Mouse (Mus musculus) limb, embryonic 12.5 days (tissue): ENCODE measurements at regions not wholly inside any gene's neighbourhood (a gene's known extent, or its start where the extent isn't known, plus 50 kb on each side); places are given as distances from the start of the nearest gene placed in this dataset.

ENCODE experiments used
- ATAC-seq: fragments of 200-750 bp; cut with Nextera tagmentation; 2 replicates; pipeline ENCODE4 v1.8.0; 2017; ENCODE audit warnings: low read depth, moderate TSS enrichment; ENCODE audit not compliant: insufficient number of reproducible peaks, insufficient read depth, low FRiP score, low TSS enrichment
- H3K27ac ChIP-seq: fragments of 300-500 bp; sonication (generic); 2 replicates; pipeline ENCODE4 v1.5.1; 2016; ENCODE audit warnings: mild to moderate bottlenecking, moderate library complexity
- H3K27me3 ChIP-seq: fragments of 300-500 bp; sonication (generic); 2 replicates; pipeline ENCODE4 v1.6.1; 2016; ENCODE audit warnings: mild to moderate bottlenecking, moderate library complexity
- H3K36me3 ChIP-seq: fragments of 300-500 bp; sonication (generic); 2 replicates; pipeline ENCODE4 v1.6.1; 2016; ENCODE audit warnings: mild to moderate bottlenecking, moderate library complexity
- H3K4me1 ChIP-seq: fragments of 300-500 bp; sonication (generic); replicated peaks from 2 replicates; pipeline ENCODE4 v1.6.1; 2016
- H3K4me2 ChIP-seq: fragments of 300-500 bp; sonication (generic); 2 replicates; pipeline ENCODE4 v1.6.1; 2016; ENCODE audit warnings: mild to moderate bottlenecking, moderate library complexity
- H3K4me3 ChIP-seq: fragments of 300-500 bp; sonication (generic); replicated peaks from 2 replicates; pipeline ENCODE4 v1.5.1; 2016; ENCODE audit warnings: mild to moderate bottlenecking
- H3K9ac ChIP-seq: fragments of 300-500 bp; sonication (generic); replicated peaks from 2 replicates; pipeline ENCODE4 v1.6.1; 2016; ENCODE audit warnings: mild to moderate bottlenecking, moderate library complexity
- H3K9me3 ChIP-seq: fragments of 300-500 bp; sonication (generic); 2 replicates; pipeline ENCODE4 v1.6.1; 2016; ENCODE audit warnings: mild to moderate bottlenecking, moderate library complexity
- WGBS: fragments of 180-500 bp; shearing (Covaris S2); methylation state at CpG from one replicate; pipeline ENCODE4 v1.1.7; 2016; 5-methylcytosine and 5-hydroxymethylcytosine counted together

DNA sequence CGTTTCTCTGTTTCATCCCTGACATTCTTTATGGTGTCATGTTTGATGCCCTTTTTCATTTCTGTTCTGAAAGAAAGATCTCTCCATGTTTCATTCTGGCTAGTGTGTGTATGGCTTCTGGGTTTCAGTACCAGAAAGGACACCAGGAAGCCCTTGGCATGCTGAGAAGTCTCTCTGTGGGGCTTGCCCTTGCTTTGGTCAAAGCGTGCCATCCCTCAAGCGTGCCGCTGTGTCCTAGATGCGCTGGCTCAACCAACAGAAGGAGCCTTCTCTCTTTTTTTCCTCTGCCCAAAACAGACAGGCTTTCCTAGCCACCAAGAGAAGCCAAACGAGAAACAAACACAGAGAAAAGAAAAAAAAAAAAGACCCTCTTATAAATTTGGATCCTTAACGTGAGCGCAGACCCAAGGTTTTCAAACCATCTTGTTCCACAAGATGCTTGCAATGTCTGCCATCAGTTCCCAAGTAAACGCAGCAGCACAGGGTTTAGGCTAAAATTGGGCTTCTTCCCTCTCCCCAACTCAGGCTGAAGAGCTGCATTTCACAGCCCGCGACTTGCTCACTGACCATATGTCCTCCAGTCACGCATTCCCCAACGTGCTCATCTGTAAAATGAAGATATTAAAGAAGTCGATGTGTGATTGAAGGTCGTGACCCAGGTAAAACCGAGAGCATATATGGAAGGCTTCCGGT is 97.3 kb upstream of the Foxn2 start:
- no peak overlapping the region for H3K4me3 ChIP-seq
- H3K36me3 ChIP-seq: no peaks in the 10 kb centered on the region
- ATAC-seq: no peak
- no peaks in the 10 kb centered on the region for H3K4me1 ChIP-seq
- no peaks in the 10 kb centered on the region for H3K9me3 ChIP-seq
- no peak overlapping the region for H3K27ac ChIP-seq
- no peak overlapping the region for H3K9ac ChIP-seq
- no peaks in the 10 kb centered on the region for H3K27me3 ChIP-seq
- 85% methylated on average over 17 of the region's 17 CpGs for WGBS
- H3K4me2 ChIP-seq: no peak overlapping the region

DNA sequence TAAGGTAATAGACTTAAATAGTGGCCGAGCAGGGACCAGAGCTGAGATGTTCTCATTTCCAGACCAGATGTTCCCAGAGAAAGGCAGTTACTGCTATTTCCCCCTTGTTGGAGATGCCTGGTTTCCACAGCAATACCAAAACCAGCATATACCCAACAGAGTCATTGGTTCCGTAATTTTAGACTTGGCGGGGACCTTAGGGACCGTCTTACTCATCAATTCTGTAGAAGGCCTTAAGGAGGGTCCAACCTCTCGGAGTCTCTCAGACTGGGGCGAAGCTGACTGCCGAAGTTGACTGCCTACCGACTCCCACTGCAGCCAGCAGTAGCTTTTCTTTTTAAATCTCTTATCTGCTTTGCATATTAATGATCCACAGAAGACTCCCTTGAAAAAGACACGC is 95.1 kb upstream of the Foxn2 start:
- H3K4me1 ChIP-seq: no peaks in the 10 kb centered on the region
- H3K9me3 ChIP-seq: no peaks in the 10 kb centered on the region
- H3K36me3 ChIP-seq: no peaks in the 10 kb centered on the region
- ATAC-seq: no peak
- no peak overlapping the region for H3K4me2 ChIP-seq
- no peak overlapping the region for H3K4me3 ChIP-seq
- no peak overlapping the region for H3K27ac ChIP-seq
- WGBS: 90% methylated on average over 9 of the region's 9 CpGs
- no peaks in the 10 kb centered on the region for H3K27me3 ChIP-seq
- no peak overlapping the region for H3K9ac ChIP-seq

DNA sequence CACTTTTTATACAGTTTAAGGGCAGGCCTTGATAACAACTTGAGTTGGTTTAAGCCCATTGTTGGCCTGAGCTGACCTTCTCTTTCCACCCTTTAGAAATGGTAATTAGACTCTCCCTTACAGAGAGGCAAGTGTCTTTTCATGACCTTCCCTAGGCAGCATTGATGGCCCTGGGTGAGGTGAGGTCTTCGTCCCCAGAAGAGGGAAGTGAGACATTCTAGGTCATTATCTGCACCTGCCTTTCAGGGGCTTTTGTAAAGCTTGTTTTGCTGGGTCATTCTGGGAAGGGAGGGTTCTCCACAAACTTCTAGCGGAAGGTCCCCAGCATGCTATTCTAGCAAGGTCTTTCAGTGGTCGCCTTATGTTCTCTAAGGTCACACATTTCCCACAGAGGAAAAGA is 93.6 kb upstream of the Foxn2 start:
- H3K4me2 ChIP-seq: no peak overlapping the region
- H3K4me1 ChIP-seq: no peaks in the 10 kb centered on the region
- no peaks in the 10 kb centered on the region for H3K27me3 ChIP-seq
- no peak for ATAC-seq
- H3K4me3 ChIP-seq: no peak overlapping the region
- WGBS: 70% methylated on average over 3 of the region's 3 CpGs
- no peak overlapping the region for H3K9ac ChIP-seq
- H3K27ac ChIP-seq: no peak overlapping the region
- H3K9me3 ChIP-seq: no peaks in the 10 kb centered on the region
- H3K36me3 ChIP-seq: no peaks in the 10 kb centered on the region

DNA sequence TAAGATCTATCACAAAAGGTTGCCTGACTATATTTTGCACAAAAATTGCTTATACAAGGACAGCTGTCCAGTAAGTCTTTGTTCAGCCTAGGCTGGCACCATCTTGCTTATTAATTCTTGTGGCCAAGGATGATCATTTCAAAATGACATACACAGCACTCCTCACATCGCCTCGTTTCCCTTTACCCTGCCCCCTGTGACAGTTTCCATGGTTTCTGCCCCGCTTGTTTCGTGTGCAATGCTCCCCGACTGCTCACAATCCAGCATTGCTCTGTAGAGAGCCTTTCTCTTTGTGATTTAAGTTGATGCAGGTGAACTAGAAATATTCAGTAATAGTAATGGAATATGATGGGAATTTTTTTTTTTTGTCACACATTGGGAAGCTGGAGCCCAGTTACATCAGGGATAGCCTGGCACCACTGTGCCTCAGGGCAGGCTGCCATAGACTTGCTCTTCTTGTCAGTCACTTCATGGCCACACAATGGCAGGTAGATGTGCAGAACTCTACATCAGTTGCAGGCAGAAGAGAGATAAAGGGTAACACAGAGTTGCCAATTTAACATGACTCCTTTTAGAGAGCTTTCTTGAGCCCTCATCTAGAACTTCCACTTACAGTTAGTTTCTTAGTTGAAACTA is 90.6 kb upstream of the Foxn2 start:
- no peak overlapping the region for H3K4me3 ChIP-seq
- H3K9ac ChIP-seq: no peak overlapping the region
- no peaks in the 10 kb centered on the region for H3K4me1 ChIP-seq
- no peaks in the 10 kb centered on the region for H3K36me3 ChIP-seq
- H3K27ac ChIP-seq: no peak overlapping the region
- ATAC-seq: no peak
- no peak overlapping the region for H3K4me2 ChIP-seq
- 91% methylated on average over 5 of the region's 5 CpGs for WGBS
- H3K27me3 ChIP-seq: no peaks in the 10 kb centered on the region
- H3K9me3 ChIP-seq: no peaks in the 10 kb centered on the region

DNA sequence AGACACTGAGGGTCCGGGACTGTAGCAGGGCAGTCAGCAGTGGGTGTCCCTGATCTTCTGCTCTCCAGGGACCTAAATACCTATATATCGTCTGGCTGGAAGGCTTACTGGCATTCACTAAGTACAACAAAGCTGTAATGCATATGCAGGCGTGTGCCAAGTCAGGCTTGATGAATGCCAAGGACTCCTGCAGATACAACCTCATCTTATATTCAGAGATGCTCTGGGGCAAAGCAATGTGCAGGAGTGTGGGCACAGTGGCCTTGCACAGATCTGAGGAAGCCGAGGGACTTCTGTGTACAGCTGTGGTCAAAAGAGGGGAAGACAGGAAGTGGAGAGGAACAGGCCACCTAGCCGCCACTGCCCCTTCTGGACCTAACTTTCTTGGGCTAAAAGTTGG is 89.5 kb upstream of the Foxn2 start:
- H3K4me3 ChIP-seq: no peak overlapping the region
- no peaks in the 10 kb centered on the region for H3K4me1 ChIP-seq
- H3K4me2 ChIP-seq: no peak overlapping the region
- ATAC-seq: no peak
- 86% methylated on average over 5 of the region's 5 CpGs for WGBS
- no peak overlapping the region for H3K27ac ChIP-seq
- no peak overlapping the region for H3K9ac ChIP-seq
- no peaks in the 10 kb centered on the region for H3K9me3 ChIP-seq
- no peaks in the 10 kb centered on the region for H3K36me3 ChIP-seq
- H3K27me3 ChIP-seq: no peaks in the 10 kb centered on the region

DNA sequence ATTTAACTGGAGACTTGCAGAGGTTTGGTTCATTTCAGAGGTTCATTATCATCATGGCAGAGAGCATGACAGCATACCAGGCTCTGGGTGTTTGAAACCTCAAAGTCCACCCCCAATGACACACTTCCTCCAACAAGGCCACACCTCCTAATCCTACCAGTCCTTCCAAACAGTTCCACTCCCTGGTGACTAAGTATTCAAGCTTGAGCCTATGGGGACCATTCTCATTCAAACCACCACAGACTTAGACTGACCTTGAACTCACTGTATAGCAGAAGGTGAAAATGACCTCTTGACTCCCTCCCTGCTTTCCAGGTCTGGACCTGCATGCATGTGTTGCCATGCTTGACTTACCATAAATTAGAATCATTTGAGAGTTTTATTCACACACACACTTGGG is 87.6 kb upstream of the Foxn2 start:
- Histone ChIP-seq H3K4me1 (no peaks in the 10 kb centered on the region), H3K4me2 (no peak overlapping the region), H3K9me3 (no peaks in the 10 kb centered on the region), H3K27ac (no peak overlapping the region), H3K4me3 (no peak overlapping the region), H3K9ac (no peak overlapping the region), H3K27me3 (no peaks in the 10 kb centered on the region), H3K36me3 (no peaks in the 10 kb centered on the region)
- no peak for ATAC-seq

DNA sequence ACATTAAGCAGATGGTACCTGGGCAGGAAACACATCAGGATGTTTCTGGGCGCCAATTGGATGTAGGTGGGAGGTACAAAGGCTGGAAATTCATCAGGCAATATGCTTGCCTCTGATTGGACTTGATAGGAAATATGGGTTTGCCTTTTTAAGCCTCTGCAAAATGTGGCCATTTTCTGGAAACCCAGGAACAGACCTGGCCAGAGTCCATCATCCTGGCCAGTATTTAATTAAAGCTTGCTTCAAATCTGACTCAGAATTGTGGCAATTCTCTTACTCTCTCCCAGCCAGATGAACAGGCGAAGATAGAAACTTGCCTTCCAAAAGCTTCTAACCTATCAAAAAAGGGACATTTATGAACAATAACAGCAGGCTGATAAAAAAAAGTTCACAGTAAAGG is 79.3 kb upstream of the Foxn2 start:
- Histone ChIP-seq H3K27me3 (no peaks in the 10 kb centered on the region), H3K4me2 (no peak overlapping the region), H3K9me3 (no peaks in the 10 kb centered on the region), H3K4me1 (no peaks in the 10 kb centered on the region), H3K4me3 (no peak overlapping the region), H3K36me3 (no peaks in the 10 kb centered on the region), H3K27ac (no peak overlapping the region), H3K9ac (no peak overlapping the region)
- 80% methylated on average over 2 of the region's 2 CpGs for WGBS
- no peak for ATAC-seq

DNA sequence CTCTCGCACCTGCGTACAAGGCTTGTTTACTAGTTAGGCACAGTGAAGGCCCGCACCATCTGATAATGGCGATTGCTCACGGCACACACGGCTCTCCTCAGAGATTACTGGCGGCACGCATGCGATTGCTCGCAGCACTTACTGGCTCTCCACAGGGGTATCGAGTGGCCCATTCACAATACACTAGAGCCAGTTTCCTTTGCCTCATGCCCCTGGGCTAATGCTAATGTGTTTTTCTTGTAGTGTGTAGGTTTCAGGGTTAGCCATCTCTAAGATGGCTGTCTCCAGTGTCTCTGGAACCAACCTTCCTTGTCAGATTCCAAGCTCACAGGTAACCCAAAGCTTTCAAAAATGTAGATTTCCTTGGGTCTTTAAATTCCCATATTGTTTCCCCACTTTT is 78.1 kb upstream of the Foxn2 start:
- Histone ChIP-seq H3K36me3 (no peaks in the 10 kb centered on the region), H3K27me3 (no peaks in the 10 kb centered on the region), H3K9me3 (no peaks in the 10 kb centered on the region), H3K4me1 (no peaks in the 10 kb centered on the region), H3K4me2 (no peak overlapping the region), H3K4me3 (no peak overlapping the region), H3K9ac (no peak overlapping the region), H3K27ac (no peak overlapping the region)
- ATAC-seq: no peak
- 91% methylated on average over 11 of the region's 11 CpGs for WGBS

DNA sequence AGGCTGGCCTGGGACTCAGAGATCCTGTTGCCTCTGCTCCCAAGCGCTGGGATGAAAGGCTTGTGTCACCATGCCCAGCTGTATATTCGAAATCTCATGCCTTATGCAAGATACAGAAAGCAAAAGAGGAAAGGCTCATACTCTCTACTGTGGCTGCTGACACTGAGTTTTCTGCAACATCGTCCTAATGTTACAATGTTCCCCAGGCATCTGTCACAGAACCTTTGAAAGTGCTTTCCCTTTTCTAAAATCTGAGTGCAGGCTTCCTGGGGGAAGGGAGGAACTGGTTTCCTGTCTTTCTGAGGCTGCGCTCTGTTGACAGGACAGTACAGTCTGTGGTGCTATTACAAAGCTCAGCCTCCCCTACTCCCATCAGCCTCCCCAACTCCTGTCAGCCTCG is 72.6 kb upstream of the Foxn2 start:
- Histone ChIP-seq H3K36me3 (no peaks in the 10 kb centered on the region), H3K4me2 (no peak overlapping the region), H3K27me3 (no peaks in the 10 kb centered on the region), H3K4me3 (no peak overlapping the region), H3K9ac (no peak overlapping the region), H3K9me3 (no peaks in the 10 kb centered on the region), H3K27ac (no peak overlapping the region), H3K4me1 (no peaks in the 10 kb centered on the region)
- no peak for ATAC-seq
- 78% methylated on average over 5 of the region's 5 CpGs for WGBS

DNA sequence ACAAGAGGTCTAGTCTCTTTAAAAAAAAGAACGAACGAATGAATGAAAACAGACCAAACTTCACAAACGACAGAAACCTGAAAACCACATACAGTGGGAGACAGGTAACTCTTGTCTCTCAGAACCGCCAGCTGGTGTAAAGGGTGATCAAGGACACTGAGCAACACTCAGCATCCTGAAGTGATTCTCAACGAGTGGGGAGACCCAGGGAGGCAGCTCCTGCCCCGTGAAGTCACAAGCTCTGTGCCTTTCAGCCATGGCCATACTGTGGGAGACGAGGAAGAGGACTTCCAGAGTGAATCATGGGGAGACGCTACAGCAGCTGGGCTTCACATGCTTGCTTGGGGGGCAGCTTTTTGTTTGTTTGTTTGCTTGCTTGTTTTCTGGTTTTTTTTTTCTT is 70.5 kb upstream of the Foxn2 start:
- 75% methylated on average over 8 of the region's 8 CpGs for WGBS
- Histone ChIP-seq H3K4me1 (no peaks in the 10 kb centered on the region), H3K36me3 (no peaks in the 10 kb centered on the region), H3K9ac (no peak overlapping the region), H3K4me3 (no peak overlapping the region), H3K9me3 (no peaks in the 10 kb centered on the region), H3K27me3 (no peaks in the 10 kb centered on the region), H3K27ac (no peak overlapping the region), H3K4me2 (no peak overlapping the region)
- no peak for ATAC-seq

DNA sequence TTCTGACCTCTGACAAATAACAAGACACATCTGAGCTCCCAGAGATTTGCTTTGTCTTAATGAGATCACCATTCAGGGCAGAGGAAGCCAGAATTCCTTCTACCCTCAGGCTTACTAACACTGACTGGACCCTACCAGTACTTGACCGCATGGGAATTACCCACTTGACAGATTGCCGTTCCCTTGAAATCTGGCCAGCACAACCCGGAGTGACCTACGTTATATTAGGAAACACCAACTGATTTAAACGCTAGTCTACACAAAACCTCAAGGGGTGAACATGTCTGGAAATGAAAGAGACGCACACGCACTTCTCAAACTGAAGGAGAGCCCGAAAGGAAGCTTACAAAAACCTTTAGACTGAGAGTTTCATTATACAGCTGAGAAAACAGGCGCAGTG is 69.8 kb upstream of the Foxn2 start:
- H3K4me1 ChIP-seq: no peaks in the 10 kb centered on the region
- no peak overlapping the region for H3K4me2 ChIP-seq
- no peaks in the 10 kb centered on the region for H3K27me3 ChIP-seq
- H3K27ac ChIP-seq: no peak overlapping the region
- no peak overlapping the region for H3K9ac ChIP-seq
- no peaks in the 10 kb centered on the region for H3K36me3 ChIP-seq
- 81% methylated on average over 9 of the region's 9 CpGs for WGBS
- H3K9me3 ChIP-seq: no peaks in the 10 kb centered on the region
- H3K4me3 ChIP-seq: no peak overlapping the region
- ATAC-seq: no peak

DNA sequence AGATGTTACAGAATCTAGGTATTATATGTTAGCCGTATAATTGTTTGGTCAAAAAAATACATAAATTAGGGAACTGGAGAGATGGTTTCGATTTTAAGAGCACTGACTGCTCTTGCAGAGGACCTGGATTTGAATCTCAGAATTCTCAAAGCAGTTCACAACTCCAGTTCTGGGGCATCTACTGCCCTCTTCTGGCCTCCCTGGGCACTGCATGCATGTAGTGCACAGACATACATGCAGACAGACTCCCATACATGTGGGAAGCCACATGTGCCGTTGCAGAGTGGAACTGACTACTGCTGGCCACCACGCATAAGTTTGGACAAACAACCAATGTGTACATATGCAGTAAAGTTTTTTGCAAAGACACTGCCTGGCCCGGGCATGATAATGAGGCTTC is 62.0 kb upstream of the Foxn2 start:
- H3K9ac ChIP-seq: no peak overlapping the region
- no peak for ATAC-seq
- WGBS: 89% methylated on average over 5 of the region's 5 CpGs
- H3K4me1 ChIP-seq: no peaks in the 10 kb centered on the region
- no peak overlapping the region for H3K4me3 ChIP-seq
- peaks cover 4% of the 10 kb centered on the region; the same call in 1 of the 2 replicates for H3K9me3 ChIP-seq
- H3K27ac ChIP-seq: no peak overlapping the region
- H3K27me3 ChIP-seq: no peaks in the 10 kb centered on the region
- H3K4me2 ChIP-seq: no peak overlapping the region
- H3K36me3 ChIP-seq: no peaks in the 10 kb centered on the region
